Mouse (Mus musculus): ENCODE measurements around the gene Tiam2. TPM values are rescaled to one million over a fixed set of nuclear protein-coding genes. Genes with fewer than 3 reads are reported as not detected.

Tiam2 gene
- polyA plus RNA-seq (2015; fragmentation: Nextera tagmentation; extraction: Ambion mirVana), result 3.6 and 7.5 TPM in 2 replicates

GRCm38 (mm10) chr17:3326148-3326902 is at the start of gene Tiam2:
TSS of gene Tiam2 (plus strand) at chr17:3326573.
- peaks cover 20% of the 10 kb centered on the region for H3K27me3 ChIP-seq (replicated peaks; ENCODE audit: control insufficient read depth, insufficient read depth, low read length)
- no peaks in the 10 kb centered on the region for H3K9me3 ChIP-seq (ENCODE audit: control insufficient read depth, low read length)
- H3K9ac ChIP-seq (ENCODE audit: low read depth, low read length), result peak within 1 kb of the TSS; percentile 64
- H3K4me2 ChIP-seq (ENCODE audit: low read length), result peak within 1 kb of the TSS; percentile 84
- peak within 1 kb of the TSS; percentile 57 for H3K4me3 ChIP-seq (ENCODE audit: low read length)
- ATAC-seq, result peak; percentile 90
- WGBS, result 1% methylated on average over 38 of the region's 55 CpGs
- no peaks in the 10 kb centered on the region for H3K36me3 ChIP-seq (ENCODE audit: control insufficient read depth, insufficient read depth, low read length)
- peaks cover 12% of the 10 kb centered on the region for H3K4me1 ChIP-seq (ENCODE audit: control insufficient read depth, insufficient read depth, low read depth, low read length)
- peak within 1 kb of the TSS; percentile 48 for H3K27ac ChIP-seq (ENCODE audit: low read depth, low read length)

GRCm38 (mm10) chr17:3280321-3280720 is 46.1 kb upstream of the Tiam2 start:
- H3K27me3 ChIP-seq (replicated peaks; ENCODE audit: control insufficient read depth, insufficient read depth, low read length), result no peaks in the 10 kb centered on the region
- no peaks in the 10 kb centered on the region for H3K36me3 ChIP-seq (ENCODE audit: control insufficient read depth, insufficient read depth, low read length)
- H3K4me3 ChIP-seq (ENCODE audit: low read length), result no peak overlapping the region
- no peak overlapping the region for H3K4me2 ChIP-seq (ENCODE audit: low read length)
- H3K27ac ChIP-seq (ENCODE audit: low read depth, low read length), result no peak overlapping the region
- 78% methylated on average over 2 of the region's 2 CpGs for WGBS
- no peak overlapping the region for H3K9ac ChIP-seq (ENCODE audit: low read depth, low read length)
- no peaks in the 10 kb centered on the region for H3K9me3 ChIP-seq (ENCODE audit: control insufficient read depth, low read length)
- ATAC-seq, result no peak
- no peaks in the 10 kb centered on the region for H3K4me1 ChIP-seq (ENCODE audit: control insufficient read depth, insufficient read depth, low read depth, low read length)

GRCm38 (mm10) chr17:3281939-3282338 is 44.4 kb upstream of the Tiam2 start:
- Histone ChIP-seq H3K36me3 (ENCODE audit: control insufficient read depth, insufficient read depth, low read length) (no peaks in the 10 kb centered on the region), H3K27me3 (replicated peaks; ENCODE audit: control insufficient read depth, insufficient read depth, low read length) (no peaks in the 10 kb centered on the region), H3K4me1 (ENCODE audit: control insufficient read depth, insufficient read depth, low read depth, low read length) (peaks cover 3% of the 10 kb centered on the region), H3K9ac (ENCODE audit: low read depth, low read length) (no peak overlapping the region), H3K4me3 (ENCODE audit: low read length) (no peak overlapping the region), H3K4me2 (ENCODE audit: low read length) (no peak overlapping the region), H3K27ac (ENCODE audit: low read depth, low read length) (no peak overlapping the region), H3K9me3 (ENCODE audit: control insufficient read depth, low read length) (no peaks in the 10 kb centered on the region)
- 80% methylated on average over 5 of the region's 5 CpGs for WGBS
- ATAC-seq, result no peak

GRCm38 (mm10) chr17:3285030-3285671 is 41.2 kb upstream of the Tiam2 start:
- Histone ChIP-seq H3K27me3 (replicated peaks; ENCODE audit: control insufficient read depth, insufficient read depth, low read length) (no peaks in the 10 kb centered on the region), H3K27ac (ENCODE audit: low read depth, low read length) (peak overlapping the region; percentile 52), H3K4me1 (ENCODE audit: control insufficient read depth, insufficient read depth, low read depth, low read length) (peaks cover 3% of the 10 kb centered on the region), H3K9me3 (ENCODE audit: control insufficient read depth, low read length) (no peaks in the 10 kb centered on the region), H3K4me3 (ENCODE audit: low read length) (no peak overlapping the region), H3K9ac (ENCODE audit: low read depth, low read length) (no peak overlapping the region), H3K36me3 (ENCODE audit: control insufficient read depth, insufficient read depth, low read length) (no peaks in the 10 kb centered on the region), H3K4me2 (ENCODE audit: low read length) (no peak overlapping the region)
- peak; percentile 89 for ATAC-seq
- 30% methylated on average over 7 of the region's 8 CpGs for WGBS

DNA sequence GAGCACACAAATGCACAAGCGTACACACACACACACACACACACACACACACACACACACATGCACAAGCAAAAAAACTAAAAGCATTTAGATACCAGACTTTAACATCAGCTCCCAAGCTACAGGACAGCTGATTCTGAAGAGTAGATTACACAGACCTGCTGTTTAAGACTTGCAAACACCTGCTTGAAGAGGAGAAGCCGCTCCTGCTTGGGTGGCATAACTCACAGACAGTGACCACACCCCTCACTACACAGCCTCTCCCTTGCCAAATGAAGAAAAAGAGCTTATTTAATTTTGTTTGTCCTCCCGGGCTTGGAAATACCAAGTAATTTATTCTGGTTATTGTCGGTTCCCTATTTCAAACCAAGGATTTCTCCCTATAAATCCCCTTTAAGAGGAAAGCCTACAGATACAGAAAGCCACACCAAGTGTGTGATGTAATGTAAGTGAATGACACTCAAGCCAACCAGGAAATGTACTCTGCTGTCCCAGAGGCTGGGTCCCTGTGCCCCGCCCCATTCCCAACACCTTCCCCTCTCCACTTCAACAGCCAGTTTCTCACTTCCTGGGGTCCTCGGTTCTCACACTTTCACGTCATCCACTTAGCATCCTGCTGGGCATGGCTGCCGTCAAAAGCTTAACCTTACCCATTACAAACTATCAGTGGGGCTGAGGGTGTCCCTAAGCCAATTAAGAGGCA is 40.1 kb upstream of the Tiam2 start:
- Histone ChIP-seq H3K36me3 (ENCODE audit: control insufficient read depth, insufficient read depth, low read length) (no peaks in the 10 kb centered on the region), H3K4me3 (ENCODE audit: low read length) (no peak overlapping the region), H3K27me3 (replicated peaks; ENCODE audit: control insufficient read depth, insufficient read depth, low read length) (no peaks in the 10 kb centered on the region), H3K9me3 (ENCODE audit: control insufficient read depth, low read length) (no peaks in the 10 kb centered on the region), H3K4me2 (ENCODE audit: low read length) (no peak overlapping the region), H3K4me1 (ENCODE audit: control insufficient read depth, insufficient read depth, low read depth, low read length) (peaks cover 3% of the 10 kb centered on the region), H3K27ac (ENCODE audit: low read depth, low read length) (no peak overlapping the region), H3K9ac (ENCODE audit: low read depth, low read length) (no peak overlapping the region)
- 75% methylated on average over 8 of the region's 8 CpGs for WGBS
- no peak for ATAC-seq

DNA sequence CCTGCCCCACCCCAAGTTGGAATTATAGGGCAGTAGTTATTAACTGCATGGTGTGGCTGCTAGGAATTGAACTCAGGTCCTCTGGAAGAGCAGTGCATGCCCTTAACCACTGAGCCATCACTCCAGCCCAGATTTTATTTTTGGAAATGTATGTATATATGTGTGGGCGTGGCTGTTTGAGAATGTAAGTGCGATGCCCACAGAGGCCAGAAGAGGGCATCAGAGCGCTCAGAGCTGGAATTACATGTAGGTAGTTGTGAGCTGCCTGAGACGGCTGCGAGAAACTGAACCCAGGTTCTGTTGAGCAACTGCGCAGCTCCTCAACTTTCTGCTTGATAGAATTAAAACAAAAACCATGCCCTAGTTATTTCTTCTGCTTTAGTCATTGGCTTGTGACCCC is 38.0 kb upstream of the Tiam2 start:
- H3K27me3 ChIP-seq (replicated peaks; ENCODE audit: control insufficient read depth, insufficient read depth, low read length), result no peaks in the 10 kb centered on the region
- ATAC-seq, result no peak
- H3K36me3 ChIP-seq (ENCODE audit: control insufficient read depth, insufficient read depth, low read length), result peaks cover 6% of the 10 kb centered on the region
- H3K4me1 ChIP-seq (ENCODE audit: control insufficient read depth, insufficient read depth, low read depth, low read length), result peaks cover 3% of the 10 kb centered on the region
- no peak overlapping the region for H3K4me3 ChIP-seq (ENCODE audit: low read length)
- H3K9me3 ChIP-seq (ENCODE audit: control insufficient read depth, low read length), result no peaks in the 10 kb centered on the region
- no peak overlapping the region for H3K27ac ChIP-seq (ENCODE audit: low read depth, low read length)
- no peak overlapping the region for H3K4me2 ChIP-seq (ENCODE audit: low read length)
- 18% methylated on average over 6 of the region's 6 CpGs for WGBS
- H3K9ac ChIP-seq (ENCODE audit: low read depth, low read length), result no peak overlapping the region

- no peak overlapping the region for H3K9ac ChIP-seq (ENCODE audit: low read depth, low read length)
- no peak overlapping the region for H3K4me2 ChIP-seq (ENCODE audit: low read length)
- no peak overlapping the region for H3K4me3 ChIP-seq (ENCODE audit: low read length)
- H3K4me1 ChIP-seq (ENCODE audit: control insufficient read depth, insufficient read depth, low read depth, low read length), result no peaks in the 10 kb centered on the region
- 50% methylated on average over 2 of the region's 2 CpGs for WGBS
- no peak for ATAC-seq
- H3K36me3 ChIP-seq (ENCODE audit: control insufficient read depth, insufficient read depth, low read length), result peaks cover 6% of the 10 kb centered on the region
- H3K9me3 ChIP-seq (ENCODE audit: control insufficient read depth, low read length), result no peaks in the 10 kb centered on the region
- H3K27ac ChIP-seq (ENCODE audit: low read depth, low read length), result no peak overlapping the region
- H3K27me3 ChIP-seq (replicated peaks; ENCODE audit: control insufficient read depth, insufficient read depth, low read length), result no peaks in the 10 kb centered on the region
These were observed 31.3 kb upstream of the Tiam2 start for GRCm38 (mm10) chr17:3295097-3295496.

DNA sequence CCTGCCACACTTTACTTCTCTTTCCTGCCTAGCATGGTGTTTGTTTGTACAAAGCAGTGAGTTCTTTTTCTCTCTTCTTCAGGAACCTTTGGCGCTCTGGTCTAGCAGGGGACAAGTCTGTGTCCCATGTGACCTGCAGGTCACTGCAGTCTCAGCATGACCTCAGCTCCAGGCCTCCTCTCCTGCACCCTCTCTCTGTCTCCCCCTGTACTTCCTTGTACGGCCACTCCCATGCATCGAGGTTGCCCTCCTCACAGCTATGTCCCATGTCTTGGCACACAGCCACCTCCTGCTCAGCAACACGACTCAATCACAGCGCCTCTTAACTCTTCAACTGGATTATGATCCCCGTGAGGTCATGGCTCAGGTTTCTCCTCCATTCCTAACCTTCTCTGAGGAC is 26.9 kb upstream of the Tiam2 start:
- Histone ChIP-seq H3K9me3 (ENCODE audit: control insufficient read depth, low read length) (no peaks in the 10 kb centered on the region), H3K4me1 (ENCODE audit: control insufficient read depth, insufficient read depth, low read depth, low read length) (no peaks in the 10 kb centered on the region), H3K27me3 (replicated peaks; ENCODE audit: control insufficient read depth, insufficient read depth, low read length) (no peaks in the 10 kb centered on the region), H3K27ac (ENCODE audit: low read depth, low read length) (no peak overlapping the region), H3K36me3 (ENCODE audit: control insufficient read depth, insufficient read depth, low read length) (no peaks in the 10 kb centered on the region), H3K4me3 (ENCODE audit: low read length) (no peak overlapping the region), H3K9ac (ENCODE audit: low read depth, low read length) (no peak overlapping the region), H3K4me2 (ENCODE audit: low read length) (no peak overlapping the region)
- ATAC-seq, result no peak
- WGBS, result 72% methylated on average over 6 of the region's 6 CpGs

DNA sequence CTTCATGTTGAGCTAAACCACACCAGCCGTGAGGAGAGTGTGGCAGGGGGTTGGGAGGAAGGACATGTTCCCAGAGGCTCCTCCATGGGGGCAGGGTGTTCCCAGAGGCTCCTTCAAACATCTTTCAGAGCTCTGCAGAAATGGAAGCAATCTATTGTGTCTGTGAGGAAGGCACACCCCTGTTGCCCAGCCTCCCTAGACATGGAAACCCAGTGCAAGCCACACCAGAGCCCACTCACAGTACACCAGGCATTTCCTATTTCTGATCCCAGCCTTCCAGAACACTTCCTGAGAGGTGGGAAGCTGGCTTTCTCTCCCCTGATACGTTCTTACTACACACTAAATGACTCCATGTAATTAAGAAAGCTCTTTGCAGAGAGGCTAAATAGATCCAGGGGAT is 20.4 kb upstream of the Tiam2 start:
- Histone ChIP-seq H3K9me3 (ENCODE audit: control insufficient read depth, low read length) (no peaks in the 10 kb centered on the region), H3K4me3 (ENCODE audit: low read length) (no peak overlapping the region), H3K27me3 (replicated peaks; ENCODE audit: control insufficient read depth, insufficient read depth, low read length) (no peaks in the 10 kb centered on the region), H3K36me3 (ENCODE audit: control insufficient read depth, insufficient read depth, low read length) (no peaks in the 10 kb centered on the region), H3K27ac (ENCODE audit: low read depth, low read length) (no peak overlapping the region), H3K9ac (ENCODE audit: low read depth, low read length) (no peak overlapping the region), H3K4me2 (ENCODE audit: low read length) (no peak overlapping the region), H3K4me1 (ENCODE audit: control insufficient read depth, insufficient read depth, low read depth, low read length) (no peaks in the 10 kb centered on the region)
- 48% methylated on average over 2 of the region's 2 CpGs for WGBS
- peak; percentile 52; the same call in 1 of the 2 replicates for ATAC-seq

Measured in hindbrain, embryonic 16.5 days (tissue).